Mouse (Mus musculus) liver, adult 2 months (tissue): ENCODE data around the gene Klhl11. TPM values are rescaled to one million over a fixed set of nuclear protein-coding genes. Genes with fewer than 3 reads are reported as not detected.

Source experiments
- DNase-seq: peaks from one replicate; pipeline ENCODE4 v3.0.0-alpha.2; 2011; ENCODE audit warnings: low read depth, low spot score; ENCODE audit errors: extremely low read depth
- H3K27ac ChIP-seq: fragments of 200-500 bp; replicated peaks from 2 replicates; pipeline ENCODE4 v1.5.1; 2012; ENCODE audit warnings: low read depth, mild to moderate bottlenecking, control low read depth, inconsistent platforms, low read length; ENCODE audit not compliant: insufficient read depth
- H3K27me3 ChIP-seq: fragments of 200-500 bp; 2 replicates; pipeline ENCODE4 v1.6.1; 2012; ENCODE audit warnings: mild to moderate bottlenecking, moderate library complexity, low read length, inconsistent platforms; ENCODE audit not compliant: control insufficient read depth, insufficient read depth
- H3K36me3 ChIP-seq: fragments of 200-500 bp; 2 replicates; pipeline ENCODE4 v1.6.1; 2012; ENCODE audit warnings: low read length, inconsistent platforms; ENCODE audit not compliant: control insufficient read depth, insufficient read depth
- H3K4me1 ChIP-seq: fragments of 200-500 bp; 2 replicates; pipeline ENCODE4 v1.6.1; 2011; ENCODE audit warnings: low read length; ENCODE audit not compliant: control insufficient read depth, insufficient read depth
- H3K4me3 ChIP-seq: fragments of 200-500 bp; 2 replicates; pipeline ENCODE4 v1.5.1; 2011; ENCODE audit warnings: low read depth, mild to moderate bottlenecking, control low read depth, low read length, moderate library complexity; ENCODE audit not compliant: insufficient read depth
- H3K79me2 ChIP-seq: fragments of 200-500 bp; 2 replicates; pipeline ENCODE4 v1.6.1; 2012; ENCODE audit warnings: inconsistent platforms, mild to moderate bottlenecking, low read length, moderate library complexity; ENCODE audit not compliant: control insufficient read depth, insufficient read depth
- H3K9ac ChIP-seq: fragments of 200-500 bp; 2 replicates; pipeline ENCODE4 v1.6.1; 2012; ENCODE audit warnings: low read depth, mild to moderate bottlenecking, control low read depth, inconsistent platforms, low read length
- CTCF ChIP-seq: fragments of 200-500 bp; IDR thresholded peaks from 2 replicates; pipeline ENCODE4 v1.5.1; 2011; ENCODE audit warnings: low read depth, low read length, control low read depth
- POLR2A ChIP-seq: fragments of 200-500 bp; IDR thresholded peaks from 2 replicates; pipeline ENCODE4 v1.6.1; 2011; ENCODE audit warnings: low read length, control low read depth; ENCODE audit not compliant: insufficient read depth; ENCODE audit errors: extremely low read depth
- WGBS: fragments of 180-500 bp; shearing (Covaris S2); methylation state at CpG from one replicate; pipeline ENCODE4 v1.1.7; 2018; 5-methylcytosine and 5-hydroxymethylcytosine counted together
- polyA plus RNA-seq: library from polyadenylated mRNA; depleted of rRNA; stranded (reverse); fragments of >200 nt; gene quantifications from 2 replicates; pipeline ENCODE4 v1.2.3, GENCODE M21; 2012; rRNA removed
- total RNA-seq: library from RNA; depleted of rRNA; stranded (reverse); fragments of >200 nt; gene quantifications from 2 replicates; pipeline ENCODE4 v1.2.3, GENCODE M21; 2014; rRNA removed

The Klhl11 gene
- total RNA-seq (6.9 and 7.6 TPM in 2 replicates), polyA plus RNA-seq (1.1 and 1.6 TPM in 2 replicates)

DNA sequence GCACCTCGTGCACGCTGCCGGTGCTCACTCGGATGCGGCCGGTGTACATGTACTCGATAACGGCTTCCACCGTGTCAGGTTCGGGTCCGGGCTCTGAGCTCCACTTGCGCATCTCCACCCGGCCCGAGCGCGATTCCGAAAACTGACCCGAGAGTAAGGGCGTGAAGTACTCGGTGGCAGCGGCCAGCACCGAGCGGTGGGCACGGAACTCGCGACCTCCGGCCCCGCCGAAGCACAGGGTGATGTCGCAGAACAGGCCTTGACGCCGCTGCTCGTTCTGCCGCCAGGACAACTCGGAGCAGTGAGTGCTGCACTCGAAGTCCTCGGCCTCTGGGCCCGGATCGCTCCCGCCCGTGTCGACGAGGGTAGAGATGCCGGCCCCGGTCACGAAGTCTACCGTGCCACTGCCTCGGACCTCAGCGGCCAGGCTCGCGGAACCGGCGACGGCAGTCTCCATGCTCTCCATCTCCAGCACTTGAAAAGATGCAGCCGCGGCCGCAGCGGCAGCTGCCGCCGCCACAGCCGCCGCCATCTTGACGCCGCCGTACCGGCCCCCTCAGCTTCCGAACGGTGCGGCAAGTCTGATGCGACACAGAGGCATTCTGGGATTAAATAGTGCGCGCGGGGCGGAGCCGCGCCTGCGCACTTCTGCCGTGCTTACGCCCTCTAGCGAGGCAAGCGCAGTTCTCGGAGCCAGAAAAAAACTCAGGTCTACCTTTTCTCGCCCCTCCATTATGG is at the start of gene Klhl11:
Klhl11 (minus strand) TSS at position 545 of the 738 bp plus-strand sequence.
- Histone ChIP-seq H3K4me1 (peaks cover 5% of the 10 kb centered on the region), H3K79me2 (peaks cover 26% of the 10 kb centered on the region), H3K4me3 (peak within 1 kb of the TSS; percentile 99), H3K36me3 (peaks cover 12% of the 10 kb centered on the region), H3K27me3 (no peaks in the 10 kb centered on the region), H3K27ac (peak within 1 kb of the TSS; percentile 47; the same call in 1 of the 2 replicates), H3K9ac (peak within 1 kb of the TSS; percentile 97)
- peak; percentile 74 for DNase-seq
- peak; percentile 93 for TF ChIP-seq POLR2A
- TF ChIP-seq CTCF: peak; percentile 86
- WGBS: under 1% methylated on average over 79 of the region's 83 CpGs

DNA sequence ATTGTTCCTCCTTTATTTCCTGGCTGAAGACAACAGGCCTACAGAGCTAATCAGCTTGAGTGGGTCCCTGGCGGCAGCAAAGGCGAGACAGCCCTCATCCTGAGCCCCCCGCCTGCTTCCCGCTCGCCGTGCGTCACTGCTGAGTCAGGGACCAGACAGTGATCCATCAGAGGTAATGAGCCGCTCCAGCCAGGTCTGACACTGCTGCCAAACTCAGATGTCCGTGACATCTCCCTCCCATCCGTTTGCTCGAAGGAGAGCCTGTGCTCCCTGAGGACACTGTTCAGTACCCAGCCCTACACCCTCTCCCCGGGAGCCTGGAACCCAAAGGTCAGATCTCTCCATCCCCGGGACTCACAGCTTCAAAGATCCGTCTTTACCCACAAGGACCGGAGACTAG is 48.3 kb upstream of the Klhl11 start:
- H3K4me3 ChIP-seq: no peak overlapping the region
- H3K9ac ChIP-seq: no peak overlapping the region
- no peak for DNase-seq
- peaks cover 5% of the 10 kb centered on the region; the same call in 1 of the 2 replicates for H3K79me2 ChIP-seq
- H3K27ac ChIP-seq: no peak overlapping the region
- 80% methylated on average over 15 of the region's 15 CpGs for WGBS
- H3K27me3 ChIP-seq: no peaks in the 10 kb centered on the region
- TF ChIP-seq POLR2A: no peak
- no peak for TF ChIP-seq CTCF
- H3K36me3 ChIP-seq: peaks cover 45% of the 10 kb centered on the region
- peaks cover 69% of the 10 kb centered on the region for H3K4me1 ChIP-seq

DNA sequence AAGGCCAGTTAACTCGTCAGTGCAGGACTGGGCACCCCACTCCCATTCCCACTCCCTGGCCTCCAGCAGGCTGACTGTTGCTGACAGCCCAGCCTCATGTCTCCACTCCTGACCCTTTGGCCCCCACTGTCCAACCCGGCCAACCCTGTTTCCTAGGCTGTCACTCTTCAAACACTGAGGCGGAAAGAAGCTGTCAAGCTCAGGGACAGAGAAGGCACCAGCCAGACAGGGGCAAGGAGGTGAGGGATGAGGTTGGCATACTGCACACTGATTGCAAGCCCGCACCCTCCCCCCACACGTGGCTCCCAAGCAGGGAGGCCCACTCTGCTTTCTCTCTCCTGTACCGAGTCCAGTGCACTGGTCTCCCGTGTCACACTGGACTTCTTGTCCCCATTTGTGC is 46.6 kb upstream of the Klhl11 start:
- Histone ChIP-seq H3K4me1 (peaks cover 63% of the 10 kb centered on the region), H3K9ac (peak overlapping the region; percentile 3; the same call in 1 of the 2 replicates), H3K27me3 (no peaks in the 10 kb centered on the region), H3K27ac (peak overlapping the region; percentile 56), H3K79me2 (no peaks in the 10 kb centered on the region; the same call in 1 of the 2 replicates), H3K36me3 (peaks cover 54% of the 10 kb centered on the region), H3K4me3 (no peak overlapping the region)
- TF ChIP-seq CTCF: no peak
- no peak for TF ChIP-seq POLR2A
- WGBS: 51% methylated on average over 7 of the region's 7 CpGs
- DNase-seq: peak; percentile 59

DNA sequence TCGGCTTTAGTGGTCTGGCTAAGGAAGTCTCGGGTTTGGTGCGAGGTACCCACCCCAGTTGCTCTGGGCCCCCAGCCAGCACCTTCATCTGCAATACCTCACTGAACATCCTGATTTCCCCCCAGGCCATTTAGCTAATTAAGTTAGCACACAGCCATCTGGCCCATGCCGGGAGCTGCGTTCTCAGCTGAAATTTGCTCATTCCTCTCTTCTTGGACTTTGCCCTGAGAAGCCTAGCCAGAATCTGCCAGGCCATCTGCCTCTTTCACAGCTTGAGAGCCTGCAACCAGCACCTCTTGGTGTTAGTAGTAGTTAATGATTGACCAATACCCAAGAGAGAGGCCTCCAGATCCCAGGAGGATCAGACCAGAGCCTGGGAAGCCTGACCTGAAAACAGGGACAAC is 45.6 kb upstream of the Klhl11 start:
- DNase-seq: peak; percentile 98
- Histone ChIP-seq H3K36me3 (peaks cover 61% of the 10 kb centered on the region), H3K4me1 (peaks cover 56% of the 10 kb centered on the region), H3K4me3 (no peak overlapping the region), H3K79me2 (no peaks in the 10 kb centered on the region; the same call in 1 of the 2 replicates), H3K9ac (0 out of 2 replicates have a peak overlapping the region, but pooled peaks have one; percentile 14), H3K27ac (peak overlapping the region; percentile 83), H3K27me3 (no peaks in the 10 kb centered on the region)
- no peak for TF ChIP-seq CTCF
- TF ChIP-seq POLR2A: no peak
- 29% methylated on average over 5 of the region's 5 CpGs for WGBS

DNA sequence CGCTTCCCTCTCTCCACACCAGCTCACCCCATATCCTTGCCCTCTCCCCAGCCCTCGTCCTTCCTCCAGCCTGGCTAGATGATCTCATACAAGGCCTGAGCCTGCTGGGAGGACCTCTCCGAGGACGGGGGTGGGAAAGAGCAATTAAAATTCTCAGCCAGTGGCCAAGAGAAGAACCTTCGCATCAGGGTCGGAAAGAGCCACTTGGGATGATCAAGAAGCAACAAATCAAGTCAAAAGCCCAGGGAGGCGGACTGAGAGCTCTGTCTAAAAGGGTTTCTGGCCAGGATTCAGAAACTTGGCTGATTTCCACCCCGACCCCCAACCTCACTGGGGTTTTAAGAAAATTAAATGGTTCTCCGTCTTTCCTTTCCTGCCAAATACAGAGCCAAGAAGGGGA is 43.8 kb upstream of the Klhl11 start:
- Histone ChIP-seq H3K27me3 (no peaks in the 10 kb centered on the region), H3K79me2 (no peaks in the 10 kb centered on the region; the same call in 1 of the 2 replicates), H3K9ac (no peak overlapping the region), H3K4me1 (peaks cover 48% of the 10 kb centered on the region), H3K27ac (peak overlapping the region; percentile 50), H3K36me3 (peaks cover 60% of the 10 kb centered on the region), H3K4me3 (no peak overlapping the region)
- 73% methylated on average over 9 of the region's 9 CpGs for WGBS
- TF ChIP-seq POLR2A: no peak
- TF ChIP-seq CTCF: no peak
- no peak for DNase-seq

DNA sequence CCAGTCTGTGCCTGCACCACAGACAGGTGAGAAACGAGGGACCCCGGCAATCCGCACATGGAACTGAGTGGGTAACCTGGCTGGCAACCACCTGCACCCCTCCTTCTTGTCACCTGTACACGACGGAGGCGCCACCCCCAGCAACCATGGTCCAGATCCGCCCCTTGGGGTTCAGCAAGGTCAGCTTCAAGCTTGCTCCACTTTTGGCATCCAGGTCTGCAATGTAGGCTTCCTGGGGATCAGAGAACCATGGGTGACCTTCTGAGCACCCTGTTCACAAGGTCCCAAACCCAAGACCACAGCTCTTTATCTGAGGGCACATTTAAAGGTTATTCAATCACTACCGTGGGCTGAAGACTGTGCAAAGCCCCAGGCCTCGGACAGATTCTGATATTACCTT is 43.2 kb upstream of the Klhl11 start:
- Histone ChIP-seq H3K27me3 (no peaks in the 10 kb centered on the region), H3K27ac (peak overlapping the region; percentile 50), H3K79me2 (no peaks in the 10 kb centered on the region; the same call in 1 of the 2 replicates), H3K36me3 (peaks cover 61% of the 10 kb centered on the region), H3K4me1 (peaks cover 43% of the 10 kb centered on the region), H3K4me3 (no peak overlapping the region), H3K9ac (no peak overlapping the region)
- no peak for TF ChIP-seq CTCF
- TF ChIP-seq POLR2A: no peak
- peak; percentile 79 for DNase-seq
- WGBS: 54% methylated on average over 9 of the region's 9 CpGs
